Mouse (Mus musculus) erythroblast, embryonic 14.5 days (primary cell): ENCODE measurements around the gene Dock3.

Experiments
- GATA1 ChIP-seq: IDR thresholded peaks from 2 replicates; pipeline ENCODE4 v1.6.1; 2012; ENCODE audit warnings: low read length, inconsistent platforms, mixed read lengths
- TAL1 ChIP-seq: IDR thresholded peaks from 3 replicates; pipeline ENCODE4 v1.6.1; 2012; ENCODE audit warnings: low read length, inconsistent platforms, mixed read lengths

GRCm38 (mm10) chr9:107260836-107261235 lies 29.1 kb upstream of the Dock3 start:
- TF ChIP-seq GATA1 (no peak), TAL1 (no peak)
